In genomic region chr13:107492448-107492847, GRCm38 (mm10) we compare ENCODE assay signal across 24 mouse cellular contexts.
"Had no signal": no experiment of that assay in that cellular context is flagged by ENCODE, and none has a peak within 500 bp of the region (broad histone marks: within the 10 kb centered on the region; RNA-seq: fewer than 3 reads in every experiment).

No protein-coding gene starts in this region.

- H3K4me3 ChIP-seq: embryonic facial prominence, embryonic 10.5 days; embryonic facial prominence, embryonic 12.5 days; embryonic facial prominence, embryonic 13.5 days; embryonic facial prominence, embryonic 15.5 days; erythroblast, embryonic 14.5 days; forebrain, embryonic 10.5 days; forebrain, embryonic 12.5 days; forebrain, embryonic 13.5 days; forebrain, embryonic 15.5 days; gastrocnemius, adult 2 months had no signal

- H3K27me3 ChIP-seq: embryonic facial prominence, embryonic 12.5 days; forebrain, embryonic 12.5 days; forebrain, embryonic 13.5 days; forebrain, embryonic 15.5 days had no signal

- H3K9ac ChIP-seq: embryonic facial prominence, embryonic 12.5 days; embryonic facial prominence, embryonic 13.5 days; embryonic facial prominence, embryonic 15.5 days; forebrain, embryonic 12.5 days; forebrain, embryonic 13.5 days; forebrain, embryonic 15.5 days; forebrain, postnatal 0 days had no signal

- H3K27ac ChIP-seq: embryonic facial prominence, embryonic 10.5 days; embryonic facial prominence, embryonic 12.5 days; embryonic facial prominence, embryonic 13.5 days; embryonic facial prominence, embryonic 15.5 days; forebrain, embryonic 12.5 days; forebrain, embryonic 13.5 days; gastrocnemius, adult 2 months had no signal

- DNase-seq: cerebellum, adult 2 months; cerebellum, adult 8-10 months; cerebellum, adult 9-10 months; cerebellum, adult 9-11 months; cerebellum, postnatal 10 days; cerebellum, postnatal 14 days; cerebellum, postnatal 25 days; cerebellum, postnatal 36 days; embryo, embryonic 11 days; forebrain, postnatal 0 days; gastrocnemius, adult 2 months; gastrocnemius, postnatal 10 days; gastrocnemius, postnatal 14 days; gastrocnemius, postnatal 25 days; gastrocnemius, postnatal 36 days had no signal

- H3K9me3 ChIP-seq: embryonic facial prominence, embryonic 10.5 days; embryonic facial prominence, embryonic 12.5 days; embryonic facial prominence, embryonic 13.5 days; embryonic facial prominence, embryonic 15.5 days; forebrain, embryonic 10.5 days; forebrain, embryonic 12.5 days; forebrain, embryonic 13.5 days; forebrain, embryonic 15.5 days had no signal

- H3K36me3 ChIP-seq: embryonic facial prominence, embryonic 10.5 days; embryonic facial prominence, embryonic 12.5 days; embryonic facial prominence, embryonic 13.5 days; embryonic facial prominence, embryonic 15.5 days; forebrain, embryonic 10.5 days; forebrain, embryonic 12.5 days; forebrain, embryonic 15.5 days had no signal
